Mouse (Mus musculus) embryonic facial prominence, embryonic 10.5 days (tissue): ENCODE data around the gene Fbxl22. TPM values are rescaled to one million over a fixed set of nuclear protein-coding genes. Genes with fewer than 3 reads are reported as not detected.

Experiments
- DNase-seq: peaks from one replicate; pipeline ENCODE4 v3.0.0-alpha.2; 2017; ENCODE audit warnings: low spot score
- H3K27ac ChIP-seq: fragments of 300-500 bp; sonication (generic); replicated peaks from 2 replicates; pipeline ENCODE4 v1.5.1; 2016; ENCODE audit warnings: mild to moderate bottlenecking
- H3K27me3 ChIP-seq: fragments of 300-500 bp; sonication (generic); replicated peaks from 2 replicates; pipeline ENCODE4 v1.6.1; 2016; ENCODE audit warnings: low read depth, mild to moderate bottlenecking; ENCODE audit not compliant: poor library complexity, severe bottlenecking
- H3K36me3 ChIP-seq: fragments of 300-500 bp; sonication (generic); replicated peaks from 2 replicates; pipeline ENCODE4 v1.6.1; 2016; ENCODE audit warnings: mild to moderate bottlenecking, moderate library complexity
- H3K4me1 ChIP-seq: fragments of 300-500 bp; sonication (generic); 2 replicates; pipeline ENCODE4 v1.6.1; 2016
- H3K4me3 ChIP-seq: fragments of 300-500 bp; sonication (generic); 2 replicates; pipeline ENCODE4 v1.5.1; 2016; ENCODE audit warnings: mild to moderate bottlenecking, moderate library complexity
- H3K9me3 ChIP-seq: fragments of 300-500 bp; sonication (generic); 2 replicates; pipeline ENCODE4 v1.6.1; 2016; ENCODE audit warnings: mild to moderate bottlenecking
- WGBS: fragments of 180-500 bp; shearing (Covaris S2); methylation state at CpG from one replicate; pipeline ENCODE4 v1.1.7; 2016; 5-methylcytosine and 5-hydroxymethylcytosine counted together
- polyA plus RNA-seq: library from polyadenylated mRNA; unstranded; fragments of >200 nt; fragmentation: Nextera tagmentation; extraction: Ambion mirVana; gene quantifications from 2 replicates; pipeline ENCODE4 v1.2.1, GENCODE M21; 2016

Gene Fbxl22
- polyA plus RNA-seq, 1 experiment from 2014 or later: 1.4 TPM

DNA sequence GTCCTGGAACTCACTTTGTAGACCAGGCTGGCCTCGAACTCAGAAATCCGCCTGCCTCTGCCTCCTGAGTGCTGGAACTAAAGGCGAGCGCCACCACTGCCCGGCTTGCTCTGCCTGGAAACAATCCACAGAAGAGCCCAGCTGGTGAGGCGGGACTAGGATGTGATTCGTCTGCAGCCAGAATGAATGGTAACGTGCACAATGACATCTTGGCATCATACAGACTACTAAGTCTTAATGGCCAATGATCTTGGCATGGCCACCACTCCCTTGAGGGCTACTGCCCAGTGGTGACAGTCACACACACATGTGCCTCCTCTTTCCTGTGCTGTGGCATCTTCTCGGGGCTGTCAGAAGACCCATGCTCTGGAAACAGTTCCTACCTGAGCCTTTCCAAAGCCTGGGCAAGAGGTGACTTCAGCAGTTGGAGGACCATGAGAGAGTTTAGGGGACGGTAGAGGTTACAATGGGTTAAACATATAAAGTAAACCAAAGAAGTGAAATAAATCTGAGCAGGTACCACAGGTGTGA, 1.4 kb upstream of the Fbxl22 start:
- H3K4me1 ChIP-seq: peaks cover 35% of the 10 kb centered on the region
- peaks cover 76% of the 10 kb centered on the region for H3K36me3 ChIP-seq
- 93% methylated on average over 10 of the region's 10 CpGs for WGBS
- no peaks in the 10 kb centered on the region for H3K27me3 ChIP-seq
- DNase-seq: no peak
- no peak overlapping the region for H3K4me3 ChIP-seq
- H3K9me3 ChIP-seq: no peaks in the 10 kb centered on the region
- H3K27ac ChIP-seq: no peak overlapping the region

DNA sequence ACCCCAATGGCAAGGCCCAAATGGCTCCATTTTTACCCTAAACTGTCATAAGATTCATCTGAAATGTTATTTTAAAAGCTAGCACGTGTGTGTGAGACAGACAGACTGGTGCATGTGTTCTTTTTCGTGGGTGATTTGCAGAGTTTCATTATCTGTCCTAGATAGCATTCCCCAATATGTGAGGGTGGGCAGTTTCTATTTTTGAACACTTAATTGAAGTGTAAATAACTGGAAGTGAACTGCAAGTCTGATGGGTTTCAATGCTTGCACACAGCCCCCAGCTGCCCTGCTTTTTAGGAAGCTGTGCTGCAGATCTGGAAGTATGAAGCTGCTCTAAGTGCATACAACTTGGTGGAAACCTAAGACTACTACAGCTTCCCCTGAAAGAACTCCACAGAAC, 722 bp upstream of the Fbxl22 start:
- Histone ChIP-seq H3K36me3 (peaks cover 72% of the 10 kb centered on the region), H3K9me3 (no peaks in the 10 kb centered on the region)

DNA sequence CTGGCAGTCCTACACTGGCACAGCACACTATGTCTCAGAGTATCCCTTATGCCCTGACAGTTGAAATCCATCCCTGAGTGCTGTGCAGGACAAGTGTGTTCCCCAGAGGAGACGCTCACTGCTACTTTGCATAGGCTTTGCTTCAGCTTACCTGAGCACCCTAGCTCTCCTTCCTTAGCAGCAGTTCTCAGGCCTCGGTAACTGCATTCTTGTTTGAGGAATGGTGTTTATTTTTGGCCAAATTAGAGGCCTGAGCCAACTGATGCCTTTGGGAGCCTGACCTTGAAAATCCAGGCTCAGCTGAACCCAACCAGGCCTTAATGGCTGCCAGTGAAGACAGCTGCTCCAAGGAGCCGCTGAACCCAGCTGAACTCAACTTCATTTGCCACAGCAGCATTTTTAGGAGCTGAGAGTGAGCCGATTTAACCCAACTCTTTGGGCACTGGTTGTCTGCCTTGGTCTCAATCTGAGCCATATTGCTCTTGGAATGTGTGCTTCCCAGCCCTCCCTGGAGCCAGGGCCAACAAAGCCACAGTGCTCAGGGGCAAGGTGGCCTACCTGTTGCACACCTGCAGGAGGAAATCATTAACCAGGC, 635 bp downstream of the Fbxl22 start:
- Histone ChIP-seq H3K27me3 (no peaks in the 10 kb centered on the region), H3K36me3 (peaks cover 72% of the 10 kb centered on the region), H3K4me3 (no peak overlapping the region), H3K4me1 (peaks cover 46% of the 10 kb centered on the region), H3K27ac (no peak overlapping the region), H3K9me3 (no peaks in the 10 kb centered on the region)
- 91% methylated on average over 4 of the region's 4 CpGs for WGBS
- no peak for DNase-seq

More for the DNA sequence above, 722 bp upstream of the Fbxl22 start:
- Histone ChIP-seq H3K27ac (no peak overlapping the region), H3K27me3 (no peaks in the 10 kb centered on the region), H3K4me3 (no peak overlapping the region), H3K4me1 (peaks cover 41% of the 10 kb centered on the region)
- 86% methylated on average over 2 of the region's 2 CpGs for WGBS
- DNase-seq: no peak

DNA sequence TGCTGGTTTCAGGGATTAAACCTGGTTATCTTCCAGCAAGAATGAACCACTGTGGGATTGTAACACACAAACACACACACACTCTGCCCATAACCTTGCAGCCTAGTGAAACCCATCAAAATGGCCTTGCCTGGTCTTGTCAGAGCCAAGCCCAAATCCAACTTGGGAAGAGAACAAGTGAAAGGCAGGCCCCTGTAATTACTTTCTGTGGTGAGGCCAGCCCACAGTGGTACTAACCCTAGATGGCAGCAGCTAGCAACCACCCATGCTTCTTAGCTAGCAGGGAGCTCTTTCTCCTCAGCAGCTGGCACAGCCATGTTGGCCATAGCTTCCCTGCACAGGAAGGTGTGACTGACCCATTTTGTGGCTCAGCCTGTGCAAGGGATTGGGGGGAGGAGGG, 1.2 kb downstream of the Fbxl22 start:
- Histone ChIP-seq H3K27ac (no peak overlapping the region), H3K9me3 (no peaks in the 10 kb centered on the region), H3K36me3 (peaks cover 72% of the 10 kb centered on the region), H3K4me1 (peaks cover 46% of the 10 kb centered on the region), H3K27me3 (no peaks in the 10 kb centered on the region), H3K4me3 (peak overlapping the region; percentile 67; the same call in 1 of the 2 replicates)
- DNase-seq: peak; percentile 31

DNA sequence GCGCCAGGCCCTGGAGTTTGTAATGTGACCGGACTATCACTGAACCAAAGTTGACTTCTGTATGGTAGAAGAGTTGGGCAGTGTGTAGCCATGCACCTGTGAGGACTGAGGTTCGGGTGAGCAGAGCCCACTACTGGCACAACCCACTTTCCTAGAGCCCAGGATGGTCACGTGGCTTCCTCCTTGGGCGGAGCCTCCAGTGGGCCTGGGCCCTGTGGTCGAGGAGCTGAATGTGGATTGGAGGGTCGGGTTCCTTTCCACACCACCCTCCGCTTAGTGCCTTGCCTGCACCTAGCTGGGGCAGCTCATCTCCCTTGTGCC, 2.1 kb downstream of the Fbxl22 start:
- H3K36me3 ChIP-seq: peaks cover 72% of the 10 kb centered on the region
- peak overlapping the region; percentile 94 for H3K27ac ChIP-seq
- H3K4me1 ChIP-seq: peaks cover 46% of the 10 kb centered on the region
- no peaks in the 10 kb centered on the region for H3K9me3 ChIP-seq
- peak overlapping the region; percentile 67 for H3K4me3 ChIP-seq
- no peaks in the 10 kb centered on the region for H3K27me3 ChIP-seq
- peak; percentile 88 for DNase-seq
- 1% methylated on average over 8 of the region's 8 CpGs for WGBS

DNA sequence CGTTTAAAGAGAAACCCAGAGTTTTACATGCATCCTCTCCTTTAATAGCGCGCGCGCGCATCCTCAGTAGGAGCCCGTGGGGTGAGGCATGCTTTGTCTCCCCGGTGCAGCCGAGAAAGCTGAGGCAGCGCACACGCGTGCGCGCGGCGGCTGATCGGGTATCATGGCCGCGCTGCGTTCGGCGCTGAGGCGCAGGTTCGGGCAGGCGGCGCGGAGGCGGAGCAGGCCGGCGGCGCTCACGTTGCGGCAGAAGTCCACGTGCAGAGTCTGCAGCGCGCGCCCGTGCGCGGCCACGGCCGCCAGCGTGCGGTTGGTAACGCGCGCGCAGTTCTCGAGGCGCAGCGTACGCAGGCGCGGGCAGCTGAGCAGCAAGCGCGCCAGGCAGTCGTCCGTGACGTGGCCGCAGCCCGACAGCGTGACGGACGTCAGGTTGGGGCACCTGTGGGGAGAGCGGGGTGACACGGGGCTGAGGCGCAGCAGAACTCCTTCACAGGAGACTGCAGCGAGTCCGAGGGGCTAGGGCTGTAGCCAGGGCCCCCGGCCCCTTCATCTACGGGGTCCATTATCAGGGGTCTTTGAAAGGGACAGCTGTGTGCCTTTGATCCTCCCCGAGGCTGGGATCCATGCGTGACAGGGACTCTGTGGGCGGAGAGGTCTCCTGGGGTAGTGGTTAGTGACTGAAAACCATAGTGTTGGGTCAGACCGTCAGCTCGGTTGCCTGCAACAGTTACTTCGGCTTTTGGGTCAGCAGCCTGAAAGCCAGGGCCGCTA, 2.6 kb downstream of the Fbxl22 start:
- peaks cover 72% of the 10 kb centered on the region for H3K36me3 ChIP-seq
- under 1% methylated on average over 78 of the region's 78 CpGs for WGBS

DNA sequence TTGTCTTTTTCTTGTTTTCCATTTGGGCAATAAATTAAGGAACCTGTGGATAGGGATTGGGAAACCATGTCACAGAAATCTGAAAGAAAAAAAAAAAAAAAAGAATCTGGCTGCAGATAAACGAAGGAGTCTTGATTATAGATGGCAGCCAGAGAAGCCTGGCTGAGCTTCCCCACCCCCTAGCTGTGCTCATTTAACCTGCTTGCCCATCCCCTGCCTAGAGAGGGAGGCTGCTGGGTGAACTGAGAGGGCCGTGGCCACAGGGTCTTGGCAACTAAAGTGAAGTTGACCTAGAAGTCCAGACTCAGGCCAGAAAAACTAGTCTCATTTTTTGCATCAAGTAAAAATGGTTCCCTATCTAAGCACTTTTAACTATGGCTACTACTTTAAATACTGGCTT, 3.4 kb downstream of the Fbxl22 start:
- Histone ChIP-seq H3K27me3 (no peaks in the 10 kb centered on the region), H3K4me1 (peaks cover 50% of the 10 kb centered on the region), H3K36me3 (peaks cover 72% of the 10 kb centered on the region), H3K27ac (peak overlapping the region; percentile 94), H3K9me3 (no peaks in the 10 kb centered on the region), H3K4me3 (peak overlapping the region; percentile 67)
- peak; percentile 49 for DNase-seq
- under 1% methylated on average over 2 of the region's 2 CpGs for WGBS

More for the DNA sequence above, 2.6 kb downstream of the Fbxl22 start:
- H3K27ac ChIP-seq: peak overlapping the region; percentile 94
- peak; percentile 95 for DNase-seq
- H3K9me3 ChIP-seq: no peaks in the 10 kb centered on the region
- H3K4me3 ChIP-seq: peak overlapping the region; percentile 67
- H3K27me3 ChIP-seq: no peaks in the 10 kb centered on the region
- H3K4me1 ChIP-seq: peaks cover 46% of the 10 kb centered on the region

DNA sequence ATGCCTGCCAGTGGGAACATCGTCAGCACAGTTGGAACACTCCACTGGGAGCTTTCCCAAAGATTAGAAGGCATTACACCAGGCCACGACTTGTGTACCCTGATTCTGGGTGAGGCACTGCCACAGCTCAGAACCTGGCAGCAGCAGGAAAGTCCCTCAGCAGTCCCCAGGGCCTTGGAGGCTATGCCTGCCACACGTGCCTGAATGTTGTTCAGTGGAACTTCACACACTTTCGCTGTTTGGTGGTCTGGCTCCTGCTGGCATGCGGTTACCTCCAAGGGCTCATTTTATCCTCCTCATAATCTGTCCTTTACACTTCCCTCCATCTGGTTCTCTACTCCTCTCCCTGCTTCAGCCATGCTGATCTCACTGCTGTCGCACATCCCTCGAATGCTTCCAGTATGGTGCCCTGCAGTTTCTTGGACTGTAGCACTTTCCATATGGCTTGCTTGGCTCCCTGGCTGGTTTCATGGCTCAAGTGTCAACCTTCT, 4.0 kb downstream of the Fbxl22 start:
- WGBS: 78% methylated on average over 7 of the region's 7 CpGs
- peak overlapping the region; percentile 94; the same call in 1 of the 2 replicates for H3K27ac ChIP-seq
- H3K27me3 ChIP-seq: no peaks in the 10 kb centered on the region
- H3K4me3 ChIP-seq: peak overlapping the region; percentile 67; the same call in 1 of the 2 replicates
- peaks cover 72% of the 10 kb centered on the region for H3K36me3 ChIP-seq
- no peaks in the 10 kb centered on the region for H3K9me3 ChIP-seq
- peaks cover 55% of the 10 kb centered on the region for H3K4me1 ChIP-seq
- no peak for DNase-seq

DNA sequence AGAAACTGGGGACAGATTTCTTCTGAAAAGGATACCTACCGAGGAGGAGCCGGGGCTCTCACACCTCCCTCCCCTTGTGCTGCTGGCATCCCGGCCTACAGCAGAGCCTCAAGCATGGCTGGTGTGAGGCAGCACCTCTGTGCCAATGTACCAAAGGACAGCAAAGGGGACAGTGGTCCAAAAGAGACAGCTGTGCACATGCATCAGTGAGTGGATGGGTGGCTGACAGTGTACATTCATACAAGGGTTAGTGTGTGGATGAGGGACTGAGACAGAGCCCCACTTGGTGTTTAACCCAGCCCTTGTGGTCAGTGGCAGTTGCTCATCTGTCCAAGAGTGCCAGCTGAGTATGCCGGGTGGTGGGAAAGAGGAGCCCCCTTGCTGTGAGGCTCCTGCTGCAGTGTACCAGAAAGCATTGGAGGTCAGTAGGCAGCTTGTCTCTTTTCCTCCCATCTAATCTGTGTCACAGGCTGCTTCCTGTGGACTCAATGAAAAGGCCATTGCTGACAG, 5.4 kb downstream of the Fbxl22 start:
- DNase-seq: no peak
- Histone ChIP-seq H3K36me3 (peaks cover 72% of the 10 kb centered on the region), H3K9me3 (no peaks in the 10 kb centered on the region), H3K27me3 (no peaks in the 10 kb centered on the region), H3K4me1 (peaks cover 55% of the 10 kb centered on the region), H3K4me3 (no peak overlapping the region), H3K27ac (no peak overlapping the region)
- WGBS: 86% methylated on average over 4 of the region's 4 CpGs

DNA sequence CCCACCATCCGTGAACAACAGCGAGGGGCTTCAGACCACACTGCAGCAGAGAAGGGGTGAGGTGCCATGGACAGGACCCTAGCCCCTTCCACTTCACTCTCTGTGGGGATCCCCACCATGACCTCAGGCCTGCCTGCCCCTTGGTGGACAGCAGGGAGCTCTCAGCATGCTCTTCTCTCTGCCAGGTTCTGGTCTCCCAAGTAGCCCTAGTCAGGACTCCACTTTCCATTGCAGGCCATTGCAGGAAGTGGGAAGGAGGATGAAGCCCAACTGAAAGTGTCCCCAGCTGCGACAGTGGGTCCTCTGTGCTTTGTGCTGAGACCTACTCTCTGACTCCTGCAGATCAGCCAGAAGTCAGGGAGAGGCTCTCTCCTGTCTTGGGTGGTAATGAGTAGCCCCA, 6.7 kb downstream of the Fbxl22 start:
- Histone ChIP-seq H3K27ac (no peak overlapping the region), H3K4me3 (no peak overlapping the region), H3K27me3 (no peaks in the 10 kb centered on the region), H3K9me3 (no peaks in the 10 kb centered on the region), H3K4me1 (peaks cover 42% of the 10 kb centered on the region), H3K36me3 (peaks cover 74% of the 10 kb centered on the region)
- no peak for DNase-seq
- 73% methylated on average over 3 of the region's 3 CpGs for WGBS

DNA sequence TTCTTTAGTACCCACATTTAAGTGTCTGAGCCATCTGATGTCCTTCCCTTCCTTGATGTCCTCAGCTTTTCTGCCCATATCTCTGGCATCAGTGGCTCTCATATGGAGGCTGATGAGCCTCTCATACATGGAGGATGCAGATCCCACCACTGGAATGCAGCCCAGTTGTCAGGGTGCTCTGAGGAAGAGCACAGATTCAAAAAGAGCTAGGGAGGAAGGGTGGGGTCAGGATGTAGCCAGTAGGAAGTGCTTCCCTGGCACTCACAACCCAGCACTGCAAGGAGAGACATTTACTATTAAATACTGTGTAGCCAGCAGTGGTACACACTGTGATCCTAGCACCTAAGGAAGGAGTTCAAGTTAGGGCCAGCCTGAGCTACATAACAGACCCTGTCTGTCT, 8.0 kb downstream of the Fbxl22 start:
- peaks cover 86% of the 10 kb centered on the region for H3K36me3 ChIP-seq

DNA sequence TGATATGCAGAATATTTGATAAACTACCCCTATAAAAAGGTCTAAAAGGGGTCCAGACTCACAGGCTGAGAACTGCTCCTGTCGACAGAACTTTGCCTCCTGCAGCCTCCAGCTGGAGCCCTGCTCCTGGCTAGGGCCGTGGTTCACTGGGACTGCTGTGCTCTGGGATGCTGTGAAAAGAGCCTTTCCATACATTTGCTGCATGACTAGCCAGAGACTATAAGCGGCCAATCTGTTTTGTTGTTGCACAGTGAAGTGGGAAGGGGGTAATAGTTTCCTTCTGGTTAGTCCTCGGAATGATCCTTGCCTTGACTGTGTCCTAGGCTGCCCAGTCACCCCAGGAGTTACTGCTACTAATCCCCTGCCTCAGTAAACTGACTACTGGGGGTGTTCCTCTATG, 8.4 kb downstream of the Fbxl22 start:
- H3K36me3 ChIP-seq: peaks cover 91% of the 10 kb centered on the region
- H3K27me3 ChIP-seq: no peaks in the 10 kb centered on the region
- no peaks in the 10 kb centered on the region for H3K9me3 ChIP-seq
- 59% methylated on average over 4 of the region's 4 CpGs for WGBS
- no peak overlapping the region for H3K27ac ChIP-seq
- peaks cover 27% of the 10 kb centered on the region for H3K4me1 ChIP-seq
- no peak overlapping the region for H3K4me3 ChIP-seq
- no peak for DNase-seq

More for the DNA sequence above, 8.0 kb downstream of the Fbxl22 start:
- no peak for DNase-seq
- H3K4me3 ChIP-seq: no peak overlapping the region
- H3K27ac ChIP-seq: peak overlapping the region; percentile 48
- H3K9me3 ChIP-seq: no peaks in the 10 kb centered on the region
- H3K4me1 ChIP-seq: peaks cover 30% of the 10 kb centered on the region
- no peaks in the 10 kb centered on the region for H3K27me3 ChIP-seq
